In the genomic region with DNA sequence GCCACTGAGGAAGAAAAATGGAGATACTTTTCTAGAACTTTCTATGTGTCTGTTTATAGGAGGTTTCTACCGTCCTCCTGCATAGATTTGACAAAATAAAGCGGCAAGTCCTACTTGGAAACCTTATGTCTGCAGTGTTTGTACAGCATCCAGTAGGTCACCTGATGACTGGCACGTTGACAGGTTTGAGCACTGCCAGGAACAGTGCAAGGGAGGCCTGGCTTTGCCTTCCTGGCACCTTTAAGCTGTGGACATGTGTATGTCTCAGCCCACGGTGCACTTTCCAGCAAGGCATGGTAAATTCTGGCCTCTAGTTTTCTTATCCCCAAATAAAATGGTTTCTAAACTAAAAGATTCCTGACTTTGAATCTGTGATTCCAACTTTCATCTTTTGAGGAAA, we compare ENCODE assay signal across 14 mouse cellular contexts.
A peak's percentile ranks its signal among the peaks of the same experiment; 100 is the strongest.
DNase-seq lines count a peak whose midpoint lies in the region; ATAC-seq lines count a peak whose summit lies in the region.
"Had no signal": no experiment of that assay in that cellular context is flagged by ENCODE, and none has a peak within 500 bp of the region (broad histone marks: within the 10 kb centered on the region; RNA-seq: fewer than 3 reads in every experiment).

No protein-coding gene starts in this region.

- no peak overlapping the region for H3K27ac ChIP-seq in heart, embryonic 10.5 days
- H3K27ac ChIP-seq in heart, embryonic 13.5 days (replicated peaks), result peak overlapping the region; percentile 33; the same call in 1 of the 2 replicates
- H3K27ac ChIP-seq: forebrain, embryonic 12.5 days; hindbrain, embryonic 10.5 days; limb, embryonic 15.5 days had no signal

- no peaks in the 10 kb centered on the region for H3K27me3 ChIP-seq in heart, embryonic 10.5 days (ENCODE audit: insufficient read depth, poor library complexity, severe bottlenecking)
- no peaks in the 10 kb centered on the region for H3K27me3 ChIP-seq in heart, embryonic 13.5 days (replicated peaks)
- H3K27me3 ChIP-seq: forebrain, embryonic 12.5 days; limb, embryonic 15.5 days had no signal

- ATAC-seq in heart, embryonic 13.5 days (ENCODE audit: extremely low read depth, insufficient number of reproducible peaks, low FRiP score, low TSS enrichment), result no peak

- H3K9ac ChIP-seq in heart, embryonic 13.5 days, result no peak overlapping the region
- H3K9ac ChIP-seq: forebrain, embryonic 12.5 days; limb, embryonic 15.5 days had no signal

- 59% methylated on average over 4 of the region's 4 CpGs for WGBS in heart, embryonic 10.5 days
- 45% methylated on average over 4 of the region's 4 CpGs for WGBS in heart, embryonic 13.5 days

- H3K4me3 ChIP-seq in heart, embryonic 10.5 days, result no peak overlapping the region
- no peak overlapping the region for H3K4me3 ChIP-seq in heart, embryonic 13.5 days
- H3K4me3 ChIP-seq: forebrain, embryonic 12.5 days; hindbrain, embryonic 10.5 days; limb, embryonic 15.5 days had no signal

- no peak overlapping the region for H3K4me2 ChIP-seq in heart, embryonic 13.5 days
- H3K4me2 ChIP-seq: forebrain, embryonic 12.5 days; limb, embryonic 15.5 days had no signal

- no peaks in the 10 kb centered on the region for H3K9me3 ChIP-seq in heart, embryonic 10.5 days
- no peaks in the 10 kb centered on the region for H3K9me3 ChIP-seq in heart, embryonic 13.5 days
- H3K9me3 ChIP-seq: forebrain, embryonic 12.5 days; hindbrain, embryonic 10.5 days; limb, embryonic 15.5 days had no signal

- peaks cover 7% of the 10 kb centered on the region; the same call in 1 of the 2 replicates for H3K4me1 ChIP-seq in heart, embryonic 10.5 days
- peaks cover 28% of the 10 kb centered on the region for H3K4me1 ChIP-seq in heart, embryonic 13.5 days
- H3K4me1 ChIP-seq: limb, embryonic 15.5 days had no signal

- DNase-seq in heart, adult 18-20 months, result peak; percentile 52 to 75
- no peak for DNase-seq in heart, embryonic 10.5 days (ENCODE audit: low spot score)
- DNase-seq in cerebellum, postnatal 10 days, result peak; percentile 50 to 65
- DNase-seq in heart, postnatal 4 days, result peak; percentile 73
- DNase-seq in right cerebral cortex, postnatal 25 days, result no peak
- DNase-seq in right cerebral cortex, postnatal 14 days, result no peak
- DNase-seq: adrenal gland, postnatal 25 days; kidney, adult 2 months; lung, adult 18-20 months; thymus, adult 18-20 months had no signal

- peaks cover 30% of the 10 kb centered on the region for H3K36me3 ChIP-seq in heart, embryonic 10.5 days
- H3K36me3 ChIP-seq in heart, embryonic 13.5 days, result peaks cover 49% of the 10 kb centered on the region

Comparison
In these comparisons a context has a peak if more than half of its experiments do, and no peak if none do; other contexts are left out.
1. DNase-seq: peak in heart, adult 18-20 months (2 of 2), cerebellum, postnatal 10 days (2 of 2) and heart, postnatal 4 days (single experiment); none in heart, embryonic 10.5 days (single experiment), right cerebral cortex, postnatal 25 days (single experiment) and right cerebral cortex, postnatal 14 days (single experiment).